Comparison of ENCODE assay signal across 9 mouse cellular contexts in genomic region chr19:11184121-11184520, GRCm38 (mm10). TPM values are rescaled to one million over a fixed set of nuclear protein-coding genes. Genes with fewer than 3 reads are reported as not detected.
A peak's percentile ranks its signal among the peaks of the same experiment; 100 is the strongest.
DNase-seq lines count a peak whose midpoint lies in the region; ATAC-seq and TF ChIP-seq lines count a peak whose summit lies in the region.
"Had no signal": no experiment of that assay in that cellular context is flagged by ENCODE, and none has a peak within 500 bp of the region (broad histone marks: within the 10 kb centered on the region; RNA-seq: fewer than 3 reads in every experiment).

No protein-coding gene starts in this region.

- no peak overlapping the region for H3K9ac ChIP-seq in hindbrain, embryonic 14.5 days
- no peak overlapping the region for H3K9ac ChIP-seq in hindbrain, embryonic 16.5 days (ENCODE audit: low read depth, low read length)
- H3K9ac ChIP-seq in stomach, postnatal 0 days (ENCODE audit: low read length): no peak overlapping the region

- no peak overlapping the region for H3K27ac ChIP-seq in hindbrain, embryonic 14.5 days
- H3K27ac ChIP-seq in hindbrain, embryonic 16.5 days (ENCODE audit: low read depth, low read length): no peak overlapping the region
- H3K27ac ChIP-seq in stomach, postnatal 0 days (replicated peaks): no peak overlapping the region

- TF ChIP-seq CTCF in stomach, postnatal 0 days (IDR thresholded peaks at IDR 0.05; ENCODE audit: low read depth): peak; percentile 67

- no peaks in the 10 kb centered on the region for H3K36me3 ChIP-seq in hindbrain, embryonic 14.5 days (replicated peaks; ENCODE audit: control insufficient read depth, insufficient read depth)
- H3K36me3 ChIP-seq in hindbrain, embryonic 16.5 days (ENCODE audit: control insufficient read depth, insufficient read depth, low read length): no peaks in the 10 kb centered on the region
- no peaks in the 10 kb centered on the region for H3K36me3 ChIP-seq in stomach, postnatal 0 days (ENCODE audit: control insufficient read depth, insufficient read depth, low read length)

- no peaks in the 10 kb centered on the region; the same call in 1 of the 2 replicates for H3K9me3 ChIP-seq in hindbrain, embryonic 14.5 days (ENCODE audit: control insufficient read depth, low read length)
- H3K9me3 ChIP-seq in hindbrain, embryonic 16.5 days (ENCODE audit: control insufficient read depth, low read length): no peaks in the 10 kb centered on the region
- no peaks in the 10 kb centered on the region for H3K9me3 ChIP-seq in stomach, postnatal 0 days (ENCODE audit: control insufficient read depth, low read length)

- peak; percentile 18 for DNase-seq in hindbrain, embryonic 14.5 days (ENCODE audit: low spot score)
- peak; percentile 80 to 83 for DNase-seq in B cell, adult 2 months
- DNase-seq in adrenal gland, adult 8-10 months: peak; percentile 10
- peak; percentile 2 for DNase-seq in layer of hippocampus, adult 9-11 months
- DNase-seq in stomach, postnatal 0 days (ENCODE audit: low spot score): peak; percentile 38
- no peak for DNase-seq in adipocyte (ENCODE audit: low spot score)
- no peak for DNase-seq in urinary bladder, adult 18-20 months (ENCODE audit: low spot score in 2 of 2)

- no peaks in the 10 kb centered on the region for H3K27me3 ChIP-seq in hindbrain, embryonic 14.5 days (ENCODE audit: control insufficient read depth, insufficient read depth, low read length)
- H3K27me3 ChIP-seq in hindbrain, embryonic 16.5 days (replicated peaks; ENCODE audit: control insufficient read depth, insufficient read depth, low read length): no peaks in the 10 kb centered on the region
- no peaks in the 10 kb centered on the region for H3K27me3 ChIP-seq in stomach, postnatal 0 days (ENCODE audit: control insufficient read depth, insufficient read depth, low read length)

- ATAC-seq in hindbrain, embryonic 14.5 days (ENCODE audit: low FRiP score): no peak
- ATAC-seq in hindbrain, embryonic 16.5 days: no peak
- ATAC-seq in stomach, postnatal 0 days (ENCODE audit: low FRiP score, low TSS enrichment): no peak

- no peak for TF ChIP-seq EP300 in stomach, postnatal 0 days (optimal IDR thresholded peaks at IDR 0.05)

- WGBS in hindbrain, embryonic 14.5 days: 21% methylated on average over 5 of the region's 5 CpGs
- WGBS in hindbrain, embryonic 16.5 days: 18% methylated on average over 5 of the region's 5 CpGs
- 24% methylated on average over 5 of the region's 5 CpGs for WGBS in stomach, postnatal 0 days

- H3K4me1 ChIP-seq in hindbrain, embryonic 14.5 days (replicated peaks; ENCODE audit: control insufficient read depth, insufficient read depth, low read length): no peaks in the 10 kb centered on the region
- no peaks in the 10 kb centered on the region for H3K4me1 ChIP-seq in hindbrain, embryonic 16.5 days (ENCODE audit: control insufficient read depth, insufficient read depth, low read depth, low read length)
- no peaks in the 10 kb centered on the region for H3K4me1 ChIP-seq in stomach, postnatal 0 days (replicated peaks; ENCODE audit: control insufficient read depth, insufficient read depth)

- H3K4me2 ChIP-seq in hindbrain, embryonic 14.5 days (replicated peaks): no peak overlapping the region
- H3K4me2 ChIP-seq in hindbrain, embryonic 16.5 days (ENCODE audit: low read length): no peak overlapping the region
- no peak overlapping the region for H3K4me2 ChIP-seq in stomach, postnatal 0 days (replicated peaks; ENCODE audit: low read depth)

- no peak overlapping the region for H3K4me3 ChIP-seq in hindbrain, embryonic 14.5 days (replicated peaks; ENCODE audit: low read length)
- H3K4me3 ChIP-seq in hindbrain, embryonic 16.5 days (ENCODE audit: low read length): no peak overlapping the region
- no peak overlapping the region for H3K4me3 ChIP-seq in stomach, postnatal 0 days (ENCODE audit: low read depth, low read length)

RNA-seq across cellular contexts. Expression of gene Ms4a13, which starts 12.4 kb away (rescaled TPM):
- polyA plus RNA-seq in hindbrain, embryonic 14.5 days (2014; fragmentation: Nextera tagmentation; extraction: Ambion mirVana): not detected in 2 replicates
- not detected in 2 replicates for polyA plus RNA-seq in hindbrain, embryonic 16.5 days (2015; fragmentation: Nextera tagmentation; extraction: Ambion mirVana)
- not detected for total RNA-seq in adrenal gland, adult 8-10 months (2022)
- polyA plus RNA-seq in stomach, postnatal 0 days (2015; fragmentation: Nextera tagmentation; extraction: Ambion mirVana): not detected in 2 replicates
- total RNA-seq: hematopoietic stem cell, adult 5-6 weeks had no signal

RNA-seq across cellular contexts. Expression of gene 1700025F22Rik, which starts 19.0 kb away (rescaled TPM):
- not detected in 2 replicates for polyA plus RNA-seq in hindbrain, embryonic 14.5 days (2014; fragmentation: Nextera tagmentation; extraction: Ambion mirVana)
- not detected in 2 replicates for polyA plus RNA-seq in hindbrain, embryonic 16.5 days (2015; fragmentation: Nextera tagmentation; extraction: Ambion mirVana)
- total RNA-seq in adrenal gland, adult 8-10 months (2022): not detected
- polyA plus RNA-seq in stomach, postnatal 0 days (2015; fragmentation: Nextera tagmentation; extraction: Ambion mirVana): not detected in 2 replicates
- total RNA-seq: hematopoietic stem cell, adult 5-6 weeks had no signal

RNA-seq across cellular contexts. Expression of gene Ms4a12, which starts 48.1 kb away (rescaled TPM):
- not detected in 2 replicates for polyA plus RNA-seq in hindbrain, embryonic 14.5 days (2014; fragmentation: Nextera tagmentation; extraction: Ambion mirVana)
- polyA plus RNA-seq in hindbrain, embryonic 16.5 days (2015; fragmentation: Nextera tagmentation; extraction: Ambion mirVana): not detected in 2 replicates
- under 1 TPM in 1 of 4 experiments, not detected in 3; 0.22 TPM for total RNA-seq in adrenal gland, adult 8-10 months (2022)
- 0.51 and 0.73 TPM in 2 replicates for polyA plus RNA-seq in stomach, postnatal 0 days (2015; fragmentation: Nextera tagmentation; extraction: Ambion mirVana)
- total RNA-seq: hematopoietic stem cell, adult 5-6 weeks had no signal

RNA-seq across cellular contexts. Expression of gene 1700017D01Rik, which starts 53.4 kb away (rescaled TPM):
- polyA plus RNA-seq in hindbrain, embryonic 14.5 days (2014; fragmentation: Nextera tagmentation; extraction: Ambion mirVana): not detected in 2 replicates
- polyA plus RNA-seq in hindbrain, embryonic 16.5 days (2015; fragmentation: Nextera tagmentation; extraction: Ambion mirVana): not detected in 2 replicates
- total RNA-seq in adrenal gland, adult 8-10 months (2022): not detected
- polyA plus RNA-seq in stomach, postnatal 0 days (2015; fragmentation: Nextera tagmentation; extraction: Ambion mirVana): 0.08 TPM in 1 of 2 replicates, not detected in the other
- total RNA-seq: hematopoietic stem cell, adult 5-6 weeks had no signal

Comparison
In these comparisons a context has a peak if more than half of its experiments do, and no peak if none do; other contexts are left out.
1. DNase-seq: peak in hindbrain, embryonic 14.5 days (single experiment), B cell, adult 2 months (2 of 2), adrenal gland, adult 8-10 months (single experiment), layer of hippocampus, adult 9-11 months (single experiment) and stomach, postnatal 0 days (single experiment); none in adipocyte (single experiment) and urinary bladder, adult 18-20 months (0 of 2).